Mouse (Mus musculus): ENCODE data around the gene Zfp804a. TPM values are rescaled to one million over a fixed set of nuclear protein-coding genes. Genes with fewer than 3 reads are reported as not detected.

The Zfp804a gene
- polyA plus RNA-seq, 1 experiment: not detected

- no peaks in the 10 kb centered on the region for H3K27me3 ChIP-seq (ENCODE audit: control insufficient read depth, insufficient read depth, low read length, poor library complexity, severe bottlenecking)
- no peak overlapping the region for H3K9ac ChIP-seq (ENCODE audit: low read depth, poor library complexity, severe bottlenecking)
- no peaks in the 10 kb centered on the region for H3K4me1 ChIP-seq (ENCODE audit: control insufficient read depth, insufficient read depth, low read length)
- no peaks in the 10 kb centered on the region for H3K9me3 ChIP-seq (replicated peaks; ENCODE audit: control insufficient read depth, insufficient read depth, low read length, poor library complexity, severe bottlenecking)
- no peaks in the 10 kb centered on the region for H3K36me3 ChIP-seq (ENCODE audit: control insufficient read depth, insufficient read depth, low read length, poor library complexity, severe bottlenecking)
- TF ChIP-seq POLR2A (IDR thresholded peaks at IDR 0.05; ENCODE audit: insufficient read depth, low read length) (no peak), CTCF (IDR thresholded peaks at IDR 0.05; ENCODE audit: low read depth, low read length) (no peak), EP300 (IDR thresholded peaks at IDR 0.05; ENCODE audit: insufficient read depth, low read depth, low read length) (no peak)
- H3K4me3 ChIP-seq (ENCODE audit: low read depth, low read length): no peak overlapping the region
- H3K27ac ChIP-seq (ENCODE audit: insufficient read depth, low read length): no peak overlapping the region
Observed at GRCm38 (mm10) chr2:82282591-82283269, 229.7 kb downstream of the Zfp804a start.

- no peak overlapping the region for H3K27ac ChIP-seq (ENCODE audit: insufficient read depth, low read length)
- H3K36me3 ChIP-seq (ENCODE audit: control insufficient read depth, insufficient read depth, low read length, poor library complexity, severe bottlenecking): no peaks in the 10 kb centered on the region
- H3K4me1 ChIP-seq (ENCODE audit: control insufficient read depth, insufficient read depth, low read length): no peaks in the 10 kb centered on the region
- TF ChIP-seq CTCF (IDR thresholded peaks at IDR 0.05; ENCODE audit: low read depth, low read length) (no peak), POLR2A (IDR thresholded peaks at IDR 0.05; ENCODE audit: insufficient read depth, low read length) (no peak), EP300 (IDR thresholded peaks at IDR 0.05; ENCODE audit: insufficient read depth, low read depth, low read length) (no peak)
- no peak overlapping the region for H3K9ac ChIP-seq (ENCODE audit: low read depth, poor library complexity, severe bottlenecking)
- H3K27me3 ChIP-seq (ENCODE audit: control insufficient read depth, insufficient read depth, low read length, poor library complexity, severe bottlenecking): no peaks in the 10 kb centered on the region
- H3K4me3 ChIP-seq (ENCODE audit: low read depth, low read length): no peak overlapping the region
- H3K9me3 ChIP-seq (replicated peaks; ENCODE audit: control insufficient read depth, insufficient read depth, low read length, poor library complexity, severe bottlenecking): no peaks in the 10 kb centered on the region
Observed at GRCm38 (mm10) chr2:82294932-82295493, 242.0 kb downstream of the Zfp804a start.
